Mouse (Mus musculus) ES-E14 (cell line): Measurements from ENCODE around the gene Insl3.

Source experiments
- CHD2 ChIP-seq: IDR thresholded peaks from 2 replicates; pipeline ENCODE4 v1.6.1; 2014; ENCODE audit warnings: mild to moderate bottlenecking, low read depth, low read length, inconsistent platforms
- HCFC1 ChIP-seq: IDR thresholded peaks from 2 replicates; pipeline ENCODE4 v1.6.1; 2012; ENCODE audit warnings: low read length, inconsistent platforms, borderline replicate concordance; ENCODE audit not compliant: insufficient read depth
- ZC3H11A ChIP-seq: IDR thresholded peaks from 2 replicates; pipeline ENCODE4 v1.6.1; 2012; ENCODE audit warnings: low read depth, mild to moderate bottlenecking, inconsistent platforms, low read length, borderline replicate concordance
- ZNF384 ChIP-seq: IDR thresholded peaks from 2 replicates; pipeline ENCODE4 v1.6.1; 2012; ENCODE audit warnings: low read depth, low read length, inconsistent platforms

DNA sequence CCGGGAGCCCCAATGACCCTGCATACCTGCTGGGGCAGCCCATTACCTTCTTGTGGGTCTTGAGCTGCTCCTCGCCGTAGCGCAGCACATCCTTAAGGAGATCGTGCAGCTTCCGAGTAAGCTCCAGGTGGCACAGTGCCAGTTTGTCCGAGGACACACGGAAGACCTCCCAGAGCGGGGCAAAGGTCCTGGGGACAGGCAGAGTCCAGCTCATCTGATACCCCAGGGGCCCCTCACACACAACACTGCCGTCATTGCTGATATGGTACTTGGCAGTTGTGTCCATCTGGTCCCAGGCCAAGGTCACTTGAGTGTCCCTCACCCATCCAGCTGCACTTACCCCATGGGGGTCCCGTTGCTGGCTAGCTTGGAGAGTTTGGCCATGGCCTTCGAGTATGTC, 28.1 kb downstream of the Insl3 start:
- no peak for TF ChIP-seq HCFC1
- no peak for TF ChIP-seq CHD2
- no peak for TF ChIP-seq ZNF384
- no peak for TF ChIP-seq ZC3H11A
